Mouse (Mus musculus) cortical plate, adult 2 months (tissue): Measurements from ENCODE around the gene Wt1.

Source experiments
- CTCF ChIP-seq: fragments of 200-500 bp; IDR thresholded peaks from 2 replicates; pipeline ENCODE4 v1.5.1; 2011; ENCODE audit warnings: mild to moderate bottlenecking, control low read depth, low read length; ENCODE audit not compliant: insufficient read depth; ENCODE audit errors: extremely low read depth
- POLR2A ChIP-seq: fragments of 200-500 bp; IDR thresholded peaks from 2 replicates; pipeline ENCODE4 v1.6.1; 2011; ENCODE audit warnings: mild to moderate bottlenecking, low read length, control low read depth; ENCODE audit not compliant: insufficient read depth; ENCODE audit errors: extremely low read depth

GRCm38 (mm10) chr2:105100541-105100940, 25.8 kb upstream of the Wt1 start:
- TF ChIP-seq CTCF (no peak), POLR2A (no peak)
